Mouse (Mus musculus): ENCODE results near the gene Atxn10.

GRCm38 (mm10) chr15:85464823-85465565, 128.9 kb downstream of the Atxn10 start:
- TF ChIP-seq CTCF (IDR thresholded peaks at IDR 0.05; ENCODE audit: low read depth, low read length) (no peak), POLR2A (IDR thresholded peaks at IDR 0.05; ENCODE audit: insufficient read depth, low read length) (no peak)
